Mouse (Mus musculus) lung, postnatal 0 days (tissue): ENCODE measurements at regions not wholly inside any gene's neighbourhood (a gene's known extent, or its start where the extent isn't known, plus 50 kb on each side); places are given as distances from the start of the nearest gene placed in this dataset.

ENCODE experiments used
- ATAC-seq: fragments of 200-750 bp; cut with Nextera tagmentation; 2 replicates; pipeline ENCODE4 v1.8.0; 2017; ENCODE audit warnings: moderate library complexity
- DNase-seq: peaks from one replicate; pipeline ENCODE4 v3.0.0-alpha.2; 2016; ENCODE audit warnings: low spot score
- H3K27ac ChIP-seq: fragments of 300-500 bp; sonication (generic); 2 replicates; pipeline ENCODE4 v1.5.1; 2014; ENCODE audit warnings: antibody characterized with exemption, mild to moderate bottlenecking, low read length, mixed read lengths
- H3K27me3 ChIP-seq: fragments of 300-500 bp; sonication (generic); replicated peaks from 2 replicates; pipeline ENCODE4 v1.6.1; 2014; ENCODE audit warnings: low read length, mixed read lengths; ENCODE audit not compliant: insufficient read depth
- H3K36me3 ChIP-seq: fragments of 300-500 bp; sonication (generic); 2 replicates; pipeline ENCODE4 v1.6.1; 2014; ENCODE audit warnings: low read length, mixed read lengths; ENCODE audit not compliant: insufficient read depth
- H3K4me1 ChIP-seq: fragments of 300-500 bp; sonication (generic); 2 replicates; pipeline ENCODE4 v1.6.1; 2014; ENCODE audit warnings: antibody characterized with exemption, low read depth, low read length, mixed read lengths; ENCODE audit not compliant: insufficient read depth
- H3K4me2 ChIP-seq: fragments of 300-500 bp; sonication (generic); replicated peaks from 2 replicates; pipeline ENCODE4 v1.6.1; 2014; ENCODE audit warnings: low read depth, mild to moderate bottlenecking, low read length, moderate library complexity, mixed read lengths
- H3K4me3 ChIP-seq: fragments of 300-500 bp; sonication (generic); 2 replicates; pipeline ENCODE4 v1.5.1; 2014; ENCODE audit warnings: low read depth, low read length
- H3K9ac ChIP-seq: fragments of 300-500 bp; sonication (generic); replicated peaks from 2 replicates; pipeline ENCODE4 v1.6.1; 2014; ENCODE audit warnings: low read depth, mild to moderate bottlenecking
- H3K9me3 ChIP-seq: fragments of 300-500 bp; sonication (generic); 2 replicates; pipeline ENCODE4 v1.6.1; 2016; ENCODE audit warnings: low read length, mixed read lengths
- CTCF ChIP-seq: IDR thresholded peaks from 2 replicates; pipeline ENCODE4 v1.5.1; 2016; ENCODE audit warnings: antibody characterized with exemption, mild to moderate bottlenecking
- EP300 ChIP-seq: IDR thresholded peaks from 2 replicates; pipeline ENCODE4 v1.6.1; 2016; ENCODE audit warnings: antibody characterized with exemption, mild to moderate bottlenecking, control low read depth
- WGBS: fragments of 180-500 bp; shearing (Covaris S2); extraction: QIAGEN DNeasy Blood & Tissue Kit; methylation state at CpG from one replicate; pipeline ENCODE4 v1.1.7; 2014; 5-methylcytosine and 5-hydroxymethylcytosine counted together

- Histone ChIP-seq H3K27me3 (no peaks in the 10 kb centered on the region), H3K36me3 (no peaks in the 10 kb centered on the region), H3K4me2 (no peak overlapping the region), H3K27ac (no peak overlapping the region), H3K4me3 (no peak overlapping the region), H3K9ac (no peak overlapping the region), H3K9me3 (no peaks in the 10 kb centered on the region), H3K4me1 (no peaks in the 10 kb centered on the region)
- no peak for DNase-seq
- TF ChIP-seq CTCF (no peak), EP300 (no peak)
- ATAC-seq: no peak
- WGBS: 76% methylated on average over 7 of the region's 7 CpGs
Observed at GRCm38 (mm10) chr2:137446919-137447318, 330.5 kb upstream of the Jag1 start.

GRCm38 (mm10) chr2:137437741-137438140, 321.3 kb upstream of the Jag1 start:
- TF ChIP-seq CTCF: no peak
- TF ChIP-seq EP300: no peak
- Histone ChIP-seq H3K4me2 (no peak overlapping the region), H3K9ac (no peak overlapping the region), H3K9me3 (no peaks in the 10 kb centered on the region), H3K27ac (no peak overlapping the region), H3K27me3 (no peaks in the 10 kb centered on the region), H3K4me1 (no peaks in the 10 kb centered on the region), H3K4me3 (no peak overlapping the region), H3K36me3 (no peaks in the 10 kb centered on the region)
- WGBS: 61% methylated on average over 5 of the region's 5 CpGs
- ATAC-seq: no peak
- DNase-seq: no peak

GRCm38 (mm10) chr2:137436161-137436560, 319.7 kb upstream of the Jag1 start:
- DNase-seq (no peak), ATAC-seq (no peak)
- 57% methylated on average over 4 of the region's 4 CpGs for WGBS
- no peak for TF ChIP-seq CTCF
- no peak for TF ChIP-seq EP300
- H3K27ac ChIP-seq: no peak overlapping the region
- no peaks in the 10 kb centered on the region for H3K4me1 ChIP-seq
- no peak overlapping the region for H3K4me3 ChIP-seq
- no peak overlapping the region for H3K4me2 ChIP-seq
- no peaks in the 10 kb centered on the region for H3K27me3 ChIP-seq
- H3K36me3 ChIP-seq: no peaks in the 10 kb centered on the region
- H3K9me3 ChIP-seq: no peaks in the 10 kb centered on the region
- no peak overlapping the region for H3K9ac ChIP-seq

GRCm38 (mm10) chr2:137422656-137423055, 306.2 kb upstream of the Jag1 start:
- Histone ChIP-seq H3K4me1 (no peaks in the 10 kb centered on the region), H3K9ac (no peak overlapping the region), H3K27me3 (no peaks in the 10 kb centered on the region), H3K27ac (no peak overlapping the region), H3K4me3 (no peak overlapping the region), H3K36me3 (no peaks in the 10 kb centered on the region), H3K4me2 (no peak overlapping the region), H3K9me3 (no peaks in the 10 kb centered on the region)
- ATAC-seq: no peak
- WGBS: 64% methylated on average over 3 of the region's 3 CpGs
- DNase-seq: no peak
- TF ChIP-seq EP300 (no peak), CTCF (no peak)

- ATAC-seq (peak; percentile 59; the same call in 1 of the 2 replicates), DNase-seq (peak; percentile 27)
- H3K4me2 ChIP-seq: no peak overlapping the region
- no peaks in the 10 kb centered on the region for H3K9me3 ChIP-seq
- no peaks in the 10 kb centered on the region for H3K4me1 ChIP-seq
- no peak overlapping the region for H3K27ac ChIP-seq
- no peak overlapping the region for H3K9ac ChIP-seq
- H3K36me3 ChIP-seq: no peaks in the 10 kb centered on the region
- TF ChIP-seq CTCF (no peak), EP300 (no peak)
- H3K4me3 ChIP-seq: no peak overlapping the region
- H3K27me3 ChIP-seq: no peaks in the 10 kb centered on the region
- 42% methylated on average over 4 of the region's 4 CpGs for WGBS
Observed at GRCm38 (mm10) chr2:137419678-137420077, 303.2 kb upstream of the Jag1 start.

- Histone ChIP-seq H3K9me3 (no peaks in the 10 kb centered on the region), H3K4me1 (no peaks in the 10 kb centered on the region; the same call in 1 of the 2 replicates), H3K27me3 (no peaks in the 10 kb centered on the region), H3K4me3 (no peak overlapping the region), H3K9ac (no peak overlapping the region), H3K27ac (no peak overlapping the region), H3K4me2 (no peak overlapping the region), H3K36me3 (no peaks in the 10 kb centered on the region)
- no peak for TF ChIP-seq CTCF
- no peak for TF ChIP-seq EP300
- DNase-seq: no peak
- no peak for ATAC-seq
- 82% methylated on average over 6 of the region's 6 CpGs for WGBS
Observed at GRCm38 (mm10) chr2:137417691-137418090, 301.2 kb upstream of the Jag1 start.

GRCm38 (mm10) chr2:137413432-137413831, 297.0 kb upstream of the Jag1 start:
- no peak overlapping the region for H3K9ac ChIP-seq
- TF ChIP-seq EP300 (peak; percentile 90), CTCF (peak; percentile 10; the same call in 1 of the 2 replicates)
- peak; percentile 98 for ATAC-seq
- no peaks in the 10 kb centered on the region for H3K27me3 ChIP-seq
- no peak overlapping the region for H3K4me3 ChIP-seq
- WGBS: 49% methylated on average over 3 of the region's 3 CpGs
- H3K9me3 ChIP-seq: no peaks in the 10 kb centered on the region
- peak; percentile 82 for DNase-seq
- no peaks in the 10 kb centered on the region for H3K36me3 ChIP-seq
- no peak overlapping the region for H3K4me2 ChIP-seq
- no peaks in the 10 kb centered on the region; the same call in 1 of the 2 replicates for H3K4me1 ChIP-seq
- H3K27ac ChIP-seq: no peak overlapping the region
